Mouse (Mus musculus): ENCODE data around the gene Gnpnat1.

Gene Gnpnat1

DNA sequence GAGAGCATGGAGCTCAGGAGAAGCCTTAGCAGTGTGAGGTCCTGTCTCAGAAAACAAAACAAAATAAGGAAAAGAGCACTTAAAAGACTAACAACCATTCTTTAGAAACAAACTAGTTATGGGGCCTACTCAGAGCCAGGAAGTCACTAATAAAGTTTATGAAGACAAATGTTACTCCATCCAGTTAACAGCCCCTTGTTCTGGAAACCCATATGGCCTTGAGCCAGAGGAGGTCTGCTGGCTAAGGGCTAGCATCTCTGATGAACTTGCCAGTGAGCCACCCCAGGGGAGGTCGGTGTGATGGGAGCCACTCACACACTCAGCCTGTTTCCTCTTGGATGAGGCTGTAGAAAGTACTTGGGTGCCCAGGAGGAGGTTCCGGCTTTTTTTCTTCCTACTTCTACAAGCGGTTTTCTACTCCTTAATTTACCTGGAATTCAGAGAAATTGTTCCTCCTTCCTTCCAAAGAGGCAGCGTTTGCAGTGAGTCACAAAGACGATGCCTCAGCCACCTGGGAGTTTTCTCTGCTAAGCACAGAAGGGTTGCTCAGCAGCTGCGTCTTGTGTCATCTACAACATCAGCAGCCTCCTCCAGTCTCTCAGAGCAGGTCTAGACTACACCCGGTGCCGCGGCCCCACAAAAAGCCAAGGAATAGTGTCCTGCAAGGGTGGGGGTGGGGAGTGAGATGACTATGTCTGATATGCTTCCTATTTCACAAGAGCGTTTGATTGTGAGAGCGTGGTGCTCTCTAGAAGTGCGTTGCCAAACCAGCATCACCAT lies 38.3 kb upstream of the Gnpnat1 start:
- H3K27me3 ChIP-seq (ENCODE audit: insufficient read depth, low read length), result no peaks in the 10 kb centered on the region
- H3K9me3 ChIP-seq (ENCODE audit: low read length), result no peaks in the 10 kb centered on the region
- H3K36me3 ChIP-seq (ENCODE audit: insufficient read depth, low read length), result no peaks in the 10 kb centered on the region
- H3K4me3 ChIP-seq (replicated peaks; ENCODE audit: low read length), result peak overlapping the region; percentile 41
- H3K4me1 ChIP-seq (replicated peaks; ENCODE audit: low read depth, low read length), result peaks cover 83% of the 10 kb centered on the region
- no peak for TF ChIP-seq NANOG (IDR thresholded peaks at IDR 0.05; ENCODE audit: borderline replicate concordance, low read length)
- TF ChIP-seq POU5F1 (IDR thresholded peaks at IDR 0.05; ENCODE audit: borderline replicate concordance, low read length), result no peak
- no peak for TF ChIP-seq CTCF (conservative IDR thresholded peaks at IDR 0.05; ENCODE audit: low read length)

DNA sequence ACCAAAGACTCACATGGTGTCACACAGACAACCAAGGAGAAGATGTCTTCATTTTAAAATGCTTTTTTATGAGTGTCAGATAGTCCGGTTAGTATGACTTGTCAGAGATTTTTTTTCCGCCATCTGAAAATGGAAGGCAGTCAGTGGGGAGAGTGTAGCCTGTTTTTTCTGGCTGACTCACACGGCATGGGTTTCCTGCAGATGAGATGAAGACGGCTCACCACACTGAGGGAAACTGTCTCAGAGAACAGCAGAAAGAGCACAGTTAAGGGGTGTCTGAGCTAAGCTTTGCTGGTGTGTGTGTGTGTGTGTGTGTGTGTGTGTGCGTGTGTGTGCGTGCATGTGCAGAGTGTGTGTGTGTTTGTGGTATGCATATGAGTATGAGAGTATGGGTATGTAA lies 36.6 kb upstream of the Gnpnat1 start:
- no peak for TF ChIP-seq POU5F1 (IDR thresholded peaks at IDR 0.05; ENCODE audit: borderline replicate concordance, low read length)
- no peak for TF ChIP-seq CTCF (conservative IDR thresholded peaks at IDR 0.05; ENCODE audit: low read length)
- no peak for TF ChIP-seq NANOG (IDR thresholded peaks at IDR 0.05; ENCODE audit: borderline replicate concordance, low read length)
- Histone ChIP-seq H3K4me1 (replicated peaks; ENCODE audit: low read depth, low read length) (peaks cover 81% of the 10 kb centered on the region), H3K27me3 (ENCODE audit: insufficient read depth, low read length) (no peaks in the 10 kb centered on the region), H3K9me3 (ENCODE audit: low read length) (no peaks in the 10 kb centered on the region), H3K4me3 (replicated peaks; ENCODE audit: low read length) (no peak overlapping the region), H3K36me3 (ENCODE audit: insufficient read depth, low read length) (no peaks in the 10 kb centered on the region)

DNA sequence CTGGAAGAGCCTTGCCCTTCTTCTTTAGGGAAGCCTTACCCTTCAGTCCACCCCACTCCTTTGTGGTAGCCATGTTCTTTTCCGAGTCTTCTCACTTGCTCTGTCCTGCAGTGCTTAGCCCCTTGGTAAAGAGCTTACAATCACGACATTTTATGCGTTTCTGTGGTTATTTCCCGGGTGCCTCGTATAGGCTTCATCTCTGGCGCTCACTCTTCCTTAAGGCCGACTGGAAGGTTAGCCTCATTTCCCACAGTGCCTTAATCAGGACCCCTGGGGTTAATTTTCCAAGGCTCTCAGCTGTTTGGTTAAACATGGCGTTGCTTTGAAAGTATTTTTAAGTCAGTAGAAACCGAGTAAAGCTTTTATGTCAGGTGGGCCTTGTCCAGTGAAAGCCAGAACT lies 34.7 kb upstream of the Gnpnat1 start:
- Histone ChIP-seq H3K27me3 (ENCODE audit: insufficient read depth, low read length) (no peaks in the 10 kb centered on the region), H3K9me3 (ENCODE audit: low read length) (no peaks in the 10 kb centered on the region), H3K4me3 (replicated peaks; ENCODE audit: low read length) (no peak overlapping the region), H3K36me3 (ENCODE audit: insufficient read depth, low read length) (no peaks in the 10 kb centered on the region), H3K4me1 (replicated peaks; ENCODE audit: low read depth, low read length) (peaks cover 81% of the 10 kb centered on the region)
- TF ChIP-seq CTCF (conservative IDR thresholded peaks at IDR 0.05; ENCODE audit: low read length) (no peak), POU5F1 (IDR thresholded peaks at IDR 0.05; ENCODE audit: borderline replicate concordance, low read length) (no peak)

DNA sequence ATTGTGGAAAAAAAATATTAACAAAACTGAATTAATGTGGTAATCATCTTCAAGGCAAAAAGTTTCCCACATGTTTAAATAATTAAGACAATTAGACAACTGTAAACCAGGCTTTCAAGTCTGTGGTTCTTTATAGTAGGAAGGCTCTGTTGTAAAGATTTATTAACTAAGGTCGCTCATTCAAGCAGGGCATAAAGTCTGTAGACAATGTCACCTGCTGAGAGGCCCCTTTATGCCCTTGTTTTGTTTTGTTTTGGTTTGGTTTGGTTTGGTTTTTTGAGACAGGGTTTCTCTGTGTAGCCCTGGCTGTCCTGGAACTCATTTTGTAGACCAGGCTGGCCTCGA lies 34.2 kb upstream of the Gnpnat1 start:
- Histone ChIP-seq H3K9me3 (ENCODE audit: low read length) (no peaks in the 10 kb centered on the region), H3K4me3 (replicated peaks; ENCODE audit: low read length) (no peak overlapping the region), H3K36me3 (ENCODE audit: insufficient read depth, low read length) (no peaks in the 10 kb centered on the region), H3K4me1 (replicated peaks; ENCODE audit: low read depth, low read length) (peaks cover 82% of the 10 kb centered on the region), H3K27me3 (ENCODE audit: insufficient read depth, low read length) (no peaks in the 10 kb centered on the region)
- TF ChIP-seq POU5F1 (IDR thresholded peaks at IDR 0.05; ENCODE audit: borderline replicate concordance, low read length) (no peak), NANOG (IDR thresholded peaks at IDR 0.05; ENCODE audit: borderline replicate concordance, low read length) (no peak), CTCF (conservative IDR thresholded peaks at IDR 0.05; ENCODE audit: low read length) (no peak)

DNA sequence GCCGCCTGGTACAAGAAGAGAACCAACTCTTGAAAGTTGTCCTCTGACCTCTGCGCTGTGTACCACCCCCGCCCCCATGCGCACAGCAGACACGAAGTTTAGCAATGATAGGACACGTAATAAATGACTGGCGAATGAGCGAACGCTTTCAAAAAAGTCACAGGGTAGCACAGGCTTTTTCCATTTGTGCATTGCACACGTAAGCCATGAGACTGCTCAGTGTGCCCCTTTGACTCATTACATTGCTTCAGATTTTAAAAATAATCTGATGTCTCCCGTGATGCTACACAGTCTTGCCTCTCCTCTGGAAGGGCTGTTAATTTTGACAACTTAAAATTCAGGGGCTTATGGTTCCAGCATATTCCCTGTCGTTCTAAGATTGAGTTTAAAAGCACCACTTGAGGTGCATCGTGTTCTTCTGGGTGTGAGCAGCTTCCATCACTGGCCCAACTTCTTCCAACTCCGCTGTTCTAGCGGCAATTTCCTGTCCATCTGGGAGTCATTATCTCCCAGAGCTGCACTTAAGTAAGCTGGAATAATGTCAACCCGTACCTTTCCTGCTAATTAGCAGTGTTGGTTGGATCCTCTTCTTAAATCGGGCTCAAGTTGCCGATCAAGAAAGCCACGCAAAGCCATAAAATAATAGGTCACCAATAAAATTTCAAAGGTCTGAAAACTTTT lies 33.7 kb upstream of the Gnpnat1 start:
- Histone ChIP-seq H3K27me3 (ENCODE audit: insufficient read depth, low read length) (no peaks in the 10 kb centered on the region), H3K4me3 (replicated peaks; ENCODE audit: low read length) (no peak overlapping the region; the same call in 1 of the 2 replicates), H3K9me3 (ENCODE audit: low read length) (no peaks in the 10 kb centered on the region), H3K4me1 (replicated peaks; ENCODE audit: low read depth, low read length) (peaks cover 81% of the 10 kb centered on the region), H3K36me3 (ENCODE audit: insufficient read depth, low read length) (no peaks in the 10 kb centered on the region)
- no peak for TF ChIP-seq POU5F1 (IDR thresholded peaks at IDR 0.05; ENCODE audit: borderline replicate concordance, low read length)
- no peak; the same call in 1 of the 2 replicates for TF ChIP-seq NANOG (IDR thresholded peaks at IDR 0.05; ENCODE audit: borderline replicate concordance, low read length)
- no peak for TF ChIP-seq CTCF (conservative IDR thresholded peaks at IDR 0.05; ENCODE audit: low read length)

DNA sequence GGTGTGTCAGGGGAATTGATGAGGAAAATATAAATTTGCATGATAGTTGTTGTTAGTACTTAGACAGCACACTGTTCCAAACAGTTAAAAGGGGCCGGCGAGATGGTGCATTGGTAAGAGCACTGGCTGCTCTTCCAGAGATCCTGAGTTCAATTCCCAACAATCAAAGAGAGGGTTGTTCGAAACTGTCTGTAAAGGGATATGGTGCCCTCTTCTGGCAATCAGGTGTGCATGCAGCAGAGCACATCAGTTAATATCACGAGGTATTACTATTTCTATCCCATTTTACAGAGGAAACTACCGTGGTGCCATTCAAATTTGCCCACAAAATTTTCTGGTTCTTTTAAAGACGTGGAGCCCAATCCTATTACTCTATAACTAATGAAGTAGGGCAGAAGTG lies 29.5 kb upstream of the Gnpnat1 start:
- no peak for TF ChIP-seq NANOG (IDR thresholded peaks at IDR 0.05; ENCODE audit: borderline replicate concordance, low read length)
- no peak for TF ChIP-seq POU5F1 (IDR thresholded peaks at IDR 0.05; ENCODE audit: borderline replicate concordance, low read length)
- TF ChIP-seq CTCF (conservative IDR thresholded peaks at IDR 0.05; ENCODE audit: low read length), result peak; percentile 83
- peaks cover 11% of the 10 kb centered on the region for H3K9me3 ChIP-seq (ENCODE audit: low read length)
- no peak overlapping the region for H3K4me3 ChIP-seq (replicated peaks; ENCODE audit: low read length)
- H3K27me3 ChIP-seq (ENCODE audit: insufficient read depth, low read length), result no peaks in the 10 kb centered on the region
- H3K4me1 ChIP-seq (replicated peaks; ENCODE audit: low read depth, low read length), result peaks cover 48% of the 10 kb centered on the region
- no peaks in the 10 kb centered on the region for H3K36me3 ChIP-seq (ENCODE audit: insufficient read depth, low read length)

DNA sequence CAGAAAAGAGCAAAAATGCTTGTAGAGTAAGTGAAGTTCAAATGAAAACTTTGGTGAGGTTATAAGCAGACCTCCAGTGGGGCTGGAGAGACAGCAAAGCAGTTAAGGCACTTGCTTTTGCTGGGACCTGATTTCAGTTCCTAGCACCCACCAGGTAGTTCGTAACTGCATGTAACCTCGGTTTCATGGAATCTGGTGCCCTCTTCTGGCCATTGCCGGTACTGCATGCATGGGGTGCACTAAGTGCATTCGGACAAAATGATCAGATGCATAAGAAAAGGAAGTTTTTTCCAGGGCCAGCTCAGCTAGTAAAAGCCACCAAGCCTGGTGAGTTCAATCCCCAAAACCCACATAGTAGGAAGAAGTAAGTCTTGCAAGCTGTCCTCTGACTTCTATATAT lies 27.3 kb upstream of the Gnpnat1 start:
- Histone ChIP-seq H3K27me3 (ENCODE audit: insufficient read depth, low read length) (no peaks in the 10 kb centered on the region), H3K9me3 (ENCODE audit: low read length) (peaks cover 17% of the 10 kb centered on the region), H3K4me1 (replicated peaks; ENCODE audit: low read depth, low read length) (peaks cover 26% of the 10 kb centered on the region), H3K4me3 (replicated peaks; ENCODE audit: low read length) (no peak overlapping the region), H3K36me3 (ENCODE audit: insufficient read depth, low read length) (no peaks in the 10 kb centered on the region)
- no peak for TF ChIP-seq NANOG (IDR thresholded peaks at IDR 0.05; ENCODE audit: borderline replicate concordance, low read length)
- TF ChIP-seq POU5F1 (IDR thresholded peaks at IDR 0.05; ENCODE audit: borderline replicate concordance, low read length), result no peak
- peak; percentile 99 for TF ChIP-seq CTCF (conservative IDR thresholded peaks at IDR 0.05; ENCODE audit: low read length)

DNA sequence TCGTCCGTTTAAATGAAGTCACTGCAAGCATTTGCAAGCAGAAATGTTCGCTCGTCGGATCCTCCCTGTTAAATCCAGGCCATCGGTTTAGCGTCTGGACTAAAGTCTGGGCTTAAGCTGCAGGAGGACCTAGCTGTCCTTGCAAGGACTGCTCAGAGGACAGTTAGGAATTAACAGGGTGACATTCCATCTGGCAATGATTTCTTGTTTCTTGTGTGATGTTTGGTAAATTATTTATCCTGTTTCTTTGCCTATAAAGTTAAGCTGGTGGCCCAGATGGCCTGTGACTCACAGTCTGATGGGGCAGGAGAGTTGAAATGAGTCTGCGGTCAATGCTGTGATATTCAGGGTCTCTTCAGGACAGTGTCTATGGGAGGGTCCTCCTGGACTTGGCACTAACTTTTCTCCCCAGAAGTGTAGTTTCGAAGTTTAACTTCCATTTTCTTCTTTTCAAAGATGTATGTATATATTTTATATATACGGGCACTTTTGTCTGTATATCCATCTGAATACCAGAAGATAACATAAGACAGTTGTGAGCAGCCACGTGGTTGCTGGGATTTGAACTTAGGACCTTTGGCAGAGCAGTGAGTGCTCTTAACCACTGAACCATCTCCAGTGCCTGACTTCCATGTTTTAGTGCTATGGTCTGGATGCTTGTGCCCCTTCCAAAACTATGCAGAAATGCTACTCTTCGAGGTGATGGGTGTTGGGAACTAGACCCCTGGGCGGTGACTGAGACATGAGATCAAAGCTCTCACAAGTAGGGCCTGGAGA lies 25.5 kb upstream of the Gnpnat1 start:
- Histone ChIP-seq H3K36me3 (ENCODE audit: insufficient read depth, low read length) (no peaks in the 10 kb centered on the region), H3K27me3 (ENCODE audit: insufficient read depth, low read length) (no peaks in the 10 kb centered on the region), H3K4me1 (replicated peaks; ENCODE audit: low read depth, low read length) (peaks cover 19% of the 10 kb centered on the region), H3K4me3 (replicated peaks; ENCODE audit: low read length) (no peak overlapping the region), H3K9me3 (ENCODE audit: low read length) (peaks cover 25% of the 10 kb centered on the region)
- no peak for TF ChIP-seq POU5F1 (IDR thresholded peaks at IDR 0.05; ENCODE audit: borderline replicate concordance, low read length)
- TF ChIP-seq NANOG (IDR thresholded peaks at IDR 0.05; ENCODE audit: borderline replicate concordance, low read length), result no peak
- TF ChIP-seq CTCF (conservative IDR thresholded peaks at IDR 0.05; ENCODE audit: low read length), result no peak
